Mouse (Mus musculus) midbrain, postnatal 0 days (tissue): ENCODE data around the gene Snupn. TPM values are rescaled to one million over a fixed set of nuclear protein-coding genes. Genes with fewer than 3 reads are reported as not detected.
A peak's percentile ranks its signal among the peaks of the same experiment; 100 is the strongest.

Experiments used
- ATAC-seq: fragments of 200-750 bp; cut with Nextera tagmentation; 2 replicates; pipeline ENCODE4 v1.8.0; 2017; ENCODE audit warnings: moderate number of reproducible peaks, mild to moderate bottlenecking, moderate TSS enrichment, moderate library complexity; ENCODE audit not compliant: low FRiP score
- DNase-seq: peaks from one replicate; pipeline ENCODE4 v3.0.0-alpha.2; 2015; ENCODE audit warnings: low spot score
- H3K27ac ChIP-seq: fragments of 300-500 bp; sonication (generic); 2 replicates; pipeline ENCODE4 v1.5.1; 2014; ENCODE audit warnings: low read depth, mild to moderate bottlenecking, low read length, mixed read lengths
- H3K27me3 ChIP-seq: fragments of 300-500 bp; sonication (generic); 2 replicates; pipeline ENCODE4 v1.6.1; 2014; ENCODE audit warnings: low read length, control low read depth, mixed read lengths; ENCODE audit not compliant: insufficient read depth
- H3K36me3 ChIP-seq: fragments of 300-500 bp; sonication (generic); 2 replicates; pipeline ENCODE4 v1.6.1; 2014; ENCODE audit warnings: low read length, control low read depth, mixed read lengths; ENCODE audit not compliant: insufficient read depth
- H3K4me1 ChIP-seq: fragments of 300-500 bp; sonication (generic); 2 replicates; pipeline ENCODE4 v1.6.1; 2014; ENCODE audit warnings: mild to moderate bottlenecking, control low read depth, antibody characterized with exemption, low read length, mixed read lengths; ENCODE audit not compliant: insufficient read depth
- H3K4me2 ChIP-seq: fragments of 300-500 bp; sonication (generic); 2 replicates; pipeline ENCODE4 v1.6.1; 2014; ENCODE audit warnings: low read depth, mild to moderate bottlenecking, low read length, mixed read lengths; ENCODE audit not compliant: poor library complexity, severe bottlenecking
- H3K4me3 ChIP-seq: fragments of 300-500 bp; sonication (generic); 2 replicates; pipeline ENCODE4 v1.5.1; 2014; ENCODE audit warnings: low read depth, mild to moderate bottlenecking, low read length, moderate library complexity
- H3K9ac ChIP-seq: fragments of 300-500 bp; sonication (generic); replicated peaks from 2 replicates; pipeline ENCODE4 v1.6.1; 2014; ENCODE audit warnings: mild to moderate bottlenecking, low read length, moderate library complexity, mixed read lengths; ENCODE audit not compliant: poor library complexity, severe bottlenecking
- H3K9me3 ChIP-seq: fragments of 300-500 bp; sonication (generic); 2 replicates; pipeline ENCODE4 v1.6.1; 2016; ENCODE audit warnings: low read length, control low read depth
- CTCF ChIP-seq: IDR thresholded peaks from 2 replicates; pipeline ENCODE4 v1.5.1; 2016; ENCODE audit warnings: antibody characterized with exemption, mild to moderate bottlenecking
- WGBS: fragments of 180-500 bp; shearing (Covaris S2); extraction: QIAGEN DNeasy Blood & Tissue Kit; methylation state at CpG from one replicate; pipeline ENCODE4 v1.1.7; 2014; 5-methylcytosine and 5-hydroxymethylcytosine counted together
- polyA plus RNA-seq: library from polyadenylated mRNA; unstranded; fragments of >200 nt; fragmentation: Nextera tagmentation; extraction: Ambion mirVana; gene quantifications from 2 replicates; pipeline ENCODE4 v1.2.1, GENCODE M21; 2015
- total RNA-seq: library from RNA; depleted of rRNA; stranded (reverse); fragments of >200 nt; gene quantifications from 2 replicates; pipeline ENCODE4 v1.2.3, GENCODE M21; 2014

Gene Snupn
- total and polyA plus RNA-seq, 2 experiments from 2014 or later, result 12.7 to 20.5 TPM

DNA sequence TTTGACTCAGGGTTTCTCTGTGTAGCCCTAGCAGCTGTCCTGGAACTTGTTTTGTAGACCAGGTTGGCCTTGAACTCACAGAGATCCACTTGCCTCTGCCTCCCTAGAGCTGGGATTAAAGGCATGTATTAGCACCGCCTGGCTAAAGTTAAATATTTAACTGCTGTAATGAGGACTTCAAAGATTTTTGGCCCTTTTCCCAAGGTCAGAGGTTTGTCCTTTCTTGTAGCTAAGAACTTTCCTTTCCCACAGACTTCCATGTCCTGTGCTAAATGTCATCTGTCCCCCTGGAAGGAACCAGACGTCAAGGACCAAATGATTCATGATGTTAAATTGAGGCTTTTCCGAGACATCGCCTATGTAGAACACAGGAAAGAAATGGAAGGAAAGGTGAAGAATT, 52.3 kb downstream of the Snupn start:
- Histone ChIP-seq H3K4me3 (no peak overlapping the region), H3K9me3 (no peaks in the 10 kb centered on the region), H3K4me2 (no peak overlapping the region), H3K9ac (no peak overlapping the region), H3K36me3 (no peaks in the 10 kb centered on the region; the same call in 1 of the 2 replicates), H3K4me1 (no peaks in the 10 kb centered on the region), H3K27me3 (no peaks in the 10 kb centered on the region), H3K27ac (no peak overlapping the region)
- DNase-seq, result no peak
- TF ChIP-seq CTCF, result no peak
- no peak for ATAC-seq
- 81% methylated on average over 4 of the region's 4 CpGs for WGBS

DNA sequence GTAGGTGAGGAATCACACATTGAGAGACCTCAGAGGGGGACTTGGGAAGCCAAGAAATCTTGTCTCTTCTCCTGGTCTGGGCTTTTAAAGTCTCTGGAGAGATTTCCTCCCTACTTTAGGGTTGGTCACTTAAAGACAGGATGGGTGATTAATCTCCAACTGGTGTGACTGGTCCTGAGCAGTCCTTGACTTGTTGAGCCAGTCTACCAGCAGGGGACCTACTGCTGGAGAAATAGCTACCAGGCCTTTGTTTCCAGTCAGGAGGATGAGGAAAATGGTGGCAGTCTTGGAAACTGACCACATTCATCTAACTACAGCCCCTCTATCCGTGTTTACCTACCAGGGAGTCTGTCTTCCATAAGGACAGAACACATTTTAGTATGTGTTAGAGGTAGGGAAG, 61.7 kb downstream of the Snupn start:
- Histone ChIP-seq H3K4me2 (no peak overlapping the region), H3K27ac (no peak overlapping the region), H3K4me1 (no peaks in the 10 kb centered on the region), H3K27me3 (no peaks in the 10 kb centered on the region), H3K9ac (no peak overlapping the region), H3K9me3 (no peaks in the 10 kb centered on the region), H3K36me3 (no peaks in the 10 kb centered on the region), H3K4me3 (no peak overlapping the region)
- ATAC-seq (no peak), DNase-seq (no peak)
- TF ChIP-seq CTCF, result no peak
- WGBS, result 91% methylated on average over 1 of the region's 1 CpGs

DNA sequence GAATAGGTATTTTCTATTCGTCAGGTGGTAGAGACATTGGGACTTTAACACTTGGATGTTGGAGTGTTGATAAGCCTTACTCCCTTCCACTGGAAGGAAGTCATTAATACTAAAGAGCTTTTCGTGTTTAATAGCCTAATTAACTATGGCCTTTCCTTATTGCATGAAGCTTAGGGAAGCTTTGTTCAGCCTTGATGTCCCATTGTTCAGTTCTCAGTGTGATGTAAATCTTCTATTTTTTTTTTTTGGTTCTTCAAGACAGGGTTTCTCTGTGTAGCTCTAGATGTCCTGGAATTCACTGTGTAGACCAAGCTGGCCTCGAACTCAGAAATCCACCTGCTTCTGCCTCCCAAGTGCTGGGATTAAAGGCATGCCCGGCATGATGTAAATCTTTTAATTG, 62.2 kb downstream of the Snupn start:
- Histone ChIP-seq H3K4me1 (no peaks in the 10 kb centered on the region), H3K27ac (no peak overlapping the region), H3K4me3 (no peak overlapping the region), H3K9ac (no peak overlapping the region), H3K9me3 (no peaks in the 10 kb centered on the region), H3K4me2 (no peak overlapping the region), H3K27me3 (no peaks in the 10 kb centered on the region), H3K36me3 (no peaks in the 10 kb centered on the region)
- 88% methylated on average over 4 of the region's 4 CpGs for WGBS
- no peak for DNase-seq
- no peak for TF ChIP-seq CTCF
- no peak for ATAC-seq

DNA sequence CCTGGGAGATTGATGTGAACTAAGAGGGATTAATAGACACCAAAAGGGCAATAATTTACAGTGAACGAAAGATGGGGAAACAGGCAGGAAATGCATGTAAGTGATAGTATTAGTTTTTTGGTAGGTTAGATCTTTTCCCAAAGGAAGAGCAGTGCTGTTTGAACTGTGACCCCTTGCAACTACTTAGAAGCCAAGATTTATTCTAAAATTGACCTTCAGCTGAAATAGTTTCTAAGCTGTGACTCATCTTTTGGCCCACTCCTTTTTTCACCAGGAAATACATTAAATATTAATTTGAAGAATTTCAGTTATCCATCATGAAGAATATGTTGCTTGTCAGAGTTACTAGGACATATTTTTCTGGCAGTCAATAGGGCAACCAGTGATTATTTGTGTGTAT, 63.1 kb downstream of the Snupn start:
- no peak overlapping the region for H3K9ac ChIP-seq
- H3K4me2 ChIP-seq, result no peak overlapping the region
- TF ChIP-seq CTCF, result no peak
- H3K27ac ChIP-seq, result no peak overlapping the region
- DNase-seq (no peak), ATAC-seq (no peak)
- no peak overlapping the region for H3K4me3 ChIP-seq
- 100% methylated on average over 1 of the region's 1 CpGs for WGBS
- H3K36me3 ChIP-seq, result no peaks in the 10 kb centered on the region
- no peaks in the 10 kb centered on the region for H3K4me1 ChIP-seq
- no peaks in the 10 kb centered on the region for H3K27me3 ChIP-seq
- H3K9me3 ChIP-seq, result no peaks in the 10 kb centered on the region

DNA sequence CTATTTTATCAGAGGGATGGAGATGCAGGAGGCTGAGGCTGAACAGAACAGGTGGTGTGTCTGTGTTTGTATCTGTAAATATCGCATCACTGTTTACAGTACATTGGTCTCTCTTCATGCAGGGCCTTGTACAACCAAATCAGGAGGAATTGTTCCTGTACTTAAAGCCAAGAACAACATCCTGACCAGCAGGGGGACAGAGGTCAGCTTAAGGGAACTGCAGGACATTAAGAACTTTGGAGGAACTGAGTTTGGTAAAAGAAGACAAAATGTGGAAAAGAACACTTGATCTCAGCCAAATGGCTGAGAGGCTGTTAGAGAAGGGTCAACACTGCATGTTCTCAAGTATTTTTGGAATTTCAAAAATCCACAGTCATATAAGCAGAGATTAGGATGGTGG, 64.1 kb downstream of the Snupn start:
- H3K27me3 ChIP-seq, result no peaks in the 10 kb centered on the region
- H3K27ac ChIP-seq, result no peak overlapping the region
- DNase-seq (peak; percentile 23), ATAC-seq (no peak)
- 91% methylated on average over 1 of the region's 1 CpGs for WGBS
- no peak overlapping the region for H3K9ac ChIP-seq
- H3K4me1 ChIP-seq, result no peaks in the 10 kb centered on the region
- H3K9me3 ChIP-seq, result no peaks in the 10 kb centered on the region
- TF ChIP-seq CTCF, result no peak; the same call in 1 of the 2 replicates
- H3K4me2 ChIP-seq, result no peak overlapping the region
- H3K36me3 ChIP-seq, result peaks cover under 1% of the 10 kb centered on the region; the same call in 1 of the 2 replicates
- no peak overlapping the region for H3K4me3 ChIP-seq

DNA sequence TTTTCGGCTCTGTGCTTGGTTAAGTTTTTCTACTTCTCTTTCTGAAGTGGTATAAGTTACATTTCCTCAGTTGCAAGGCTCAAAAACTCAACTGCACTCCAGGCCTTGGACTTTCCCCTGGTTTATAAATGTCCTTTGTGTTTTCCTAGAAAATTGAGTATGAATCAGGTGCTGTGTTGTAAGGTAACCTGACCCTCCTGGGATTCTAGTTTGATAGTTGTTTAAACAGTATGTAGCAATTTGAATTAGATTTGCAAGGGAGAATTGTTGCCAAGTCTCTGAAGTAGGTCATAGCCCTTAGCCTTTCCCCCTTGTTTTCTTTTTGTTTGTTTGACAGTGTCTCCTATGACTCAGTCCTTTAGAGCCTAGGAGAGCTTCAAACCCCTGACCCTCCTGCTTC, 67.0 kb downstream of the Snupn start:
- no peaks in the 10 kb centered on the region for H3K27me3 ChIP-seq

More for the DNA sequence above, 67.0 kb downstream of the Snupn start:
- no peak for DNase-seq
- no peak for ATAC-seq
- Histone ChIP-seq H3K4me2 (no peak overlapping the region), H3K36me3 (peaks cover 9% of the 10 kb centered on the region; the same call in 1 of the 2 replicates), H3K27ac (no peak overlapping the region), H3K4me3 (no peak overlapping the region), H3K9me3 (no peaks in the 10 kb centered on the region), H3K9ac (no peak overlapping the region), H3K4me1 (no peaks in the 10 kb centered on the region)
- no peak for TF ChIP-seq CTCF
- 88% methylated on average over 1 of the region's 1 CpGs for WGBS
